Mouse (Mus musculus): ENCODE measurements around the gene Procr. TPM values are rescaled to one million over a fixed set of nuclear protein-coding genes. Genes with fewer than 3 reads are reported as not detected.
"Not testable (repeated sequence)": the region's sequence is repeated elsewhere in the genome, so short reads cannot be mapped to it uniquely, and the experiment has no call there.

Procr gene
- polyA plus RNA-seq, 1 experiment, result 3.9 TPM

- Histone ChIP-seq H3K4me3 (ENCODE audit: insufficient read depth, low read depth, low read length) (no peak overlapping the region), H3K4me1 (ENCODE audit: control insufficient read depth, insufficient read depth, low read length) (no peaks in the 10 kb centered on the region), H3K27me3 (replicated peaks; ENCODE audit: control insufficient read depth, insufficient read depth, low read length) (no peaks in the 10 kb centered on the region), H3K36me3 (ENCODE audit: control insufficient read depth, insufficient read depth, low read length) (no peaks in the 10 kb centered on the region), H3K27ac (ENCODE audit: insufficient read depth, low read depth, low read length) (no peak overlapping the region)
- DNase-seq, result peak; percentile 18
- 59% methylated on average over 5 of the region's 5 CpGs for WGBS
- TF ChIP-seq POLR2A (IDR thresholded peaks at IDR 0.05; ENCODE audit: low read depth, low read length), result no peak
- no peak for TF ChIP-seq CTCF (conservative IDR thresholded peaks at IDR 0.05; ENCODE audit: insufficient read depth, insufficient read length, low read depth, low read length)
These were observed 15.8 kb upstream of the Procr start for GRCm38 (mm10) chr2:155735080-155735479.

GRCm38 (mm10) chr2:155735766-155736165 is 15.2 kb upstream of the Procr start, which contains the start of gene Gm17581:
Gene Gm17581 (minus strand): TSS chr2:155735866.
- not testable (repeated sequence) for H3K27ac ChIP-seq (ENCODE audit: insufficient read depth, low read depth, low read length); H3K36me3 ChIP-seq (ENCODE audit: control insufficient read depth, insufficient read depth, low read length); DNase-seq; H3K27me3 ChIP-seq (replicated peaks; ENCODE audit: control insufficient read depth, insufficient read depth, low read length); H3K4me1 ChIP-seq (ENCODE audit: control insufficient read depth, insufficient read depth, low read length); H3K4me3 ChIP-seq (ENCODE audit: insufficient read depth, low read depth, low read length)
- WGBS, result 89% methylated on average over 5 of the region's 5 CpGs

GRCm38 (mm10) chr2:155736936-155737335 is 14.0 kb upstream of the Procr start:
- no peak for DNase-seq
- H3K27ac ChIP-seq (ENCODE audit: insufficient read depth, low read depth, low read length), result no peak overlapping the region
- WGBS, result 67% methylated on average over 6 of the region's 6 CpGs
- no peaks in the 10 kb centered on the region for H3K36me3 ChIP-seq (ENCODE audit: control insufficient read depth, insufficient read depth, low read length)
- no peaks in the 10 kb centered on the region for H3K27me3 ChIP-seq (replicated peaks; ENCODE audit: control insufficient read depth, insufficient read depth, low read length)
- TF ChIP-seq POLR2A (IDR thresholded peaks at IDR 0.05; ENCODE audit: low read depth, low read length), result no peak
- TF ChIP-seq CTCF (conservative IDR thresholded peaks at IDR 0.05; ENCODE audit: insufficient read depth, insufficient read length, low read depth, low read length), result no peak
- H3K4me3 ChIP-seq (ENCODE audit: insufficient read depth, low read depth, low read length), result no peak overlapping the region
- H3K4me1 ChIP-seq (ENCODE audit: control insufficient read depth, insufficient read depth, low read length), result no peaks in the 10 kb centered on the region

- Histone ChIP-seq H3K4me3 (ENCODE audit: insufficient read depth, low read depth, low read length) (no peak overlapping the region), H3K36me3 (ENCODE audit: control insufficient read depth, insufficient read depth, low read length) (no peaks in the 10 kb centered on the region), H3K27ac (ENCODE audit: insufficient read depth, low read depth, low read length) (no peak overlapping the region), H3K27me3 (replicated peaks; ENCODE audit: control insufficient read depth, insufficient read depth, low read length) (no peaks in the 10 kb centered on the region), H3K4me1 (ENCODE audit: control insufficient read depth, insufficient read depth, low read length) (no peaks in the 10 kb centered on the region)
- DNase-seq, result no peak
- WGBS, result 48% methylated on average over 9 of the region's 9 CpGs
- no peak for TF ChIP-seq CTCF (conservative IDR thresholded peaks at IDR 0.05; ENCODE audit: insufficient read depth, insufficient read length, low read depth, low read length)
- no peak for TF ChIP-seq POLR2A (IDR thresholded peaks at IDR 0.05; ENCODE audit: low read depth, low read length)
These were observed 13.1 kb upstream of the Procr start for GRCm38 (mm10) chr2:155737803-155738202.

- 64% methylated on average over 11 of the region's 11 CpGs for WGBS
- Histone ChIP-seq H3K4me1 (ENCODE audit: control insufficient read depth, insufficient read depth, low read length) (no peaks in the 10 kb centered on the region), H3K4me3 (ENCODE audit: insufficient read depth, low read depth, low read length) (no peak overlapping the region), H3K27ac (ENCODE audit: insufficient read depth, low read depth, low read length) (no peak overlapping the region), H3K36me3 (ENCODE audit: control insufficient read depth, insufficient read depth, low read length) (no peaks in the 10 kb centered on the region), H3K27me3 (replicated peaks; ENCODE audit: control insufficient read depth, insufficient read depth, low read length) (no peaks in the 10 kb centered on the region)
- no peak for DNase-seq
- TF ChIP-seq CTCF (conservative IDR thresholded peaks at IDR 0.05; ENCODE audit: insufficient read depth, insufficient read length, low read depth, low read length) (no peak), POLR2A (IDR thresholded peaks at IDR 0.05; ENCODE audit: low read depth, low read length) (no peak)
These were observed 8.7 kb upstream of the Procr start for GRCm38 (mm10) chr2:155742211-155742610.

- WGBS, result 50% methylated on average over 12 of the region's 12 CpGs
- no peak overlapping the region for H3K27ac ChIP-seq (ENCODE audit: insufficient read depth, low read depth, low read length)
- DNase-seq, result peak; percentile 78
These were observed 8.0 kb upstream of the Procr start for GRCm38 (mm10) chr2:155742931-155743337.

GRCm38 (mm10) chr2:155743351-155743750 is 7.6 kb upstream of the Procr start:
- WGBS, result 74% methylated on average over 9 of the region's 9 CpGs
- H3K27ac ChIP-seq (ENCODE audit: insufficient read depth, low read depth, low read length), result no peak overlapping the region
- DNase-seq, result peak; percentile 38
- no peak overlapping the region for H3K4me3 ChIP-seq (ENCODE audit: insufficient read depth, low read depth, low read length)
- H3K36me3 ChIP-seq (ENCODE audit: control insufficient read depth, insufficient read depth, low read length), result no peaks in the 10 kb centered on the region
- no peaks in the 10 kb centered on the region for H3K4me1 ChIP-seq (ENCODE audit: control insufficient read depth, insufficient read depth, low read length)
- TF ChIP-seq CTCF (conservative IDR thresholded peaks at IDR 0.05; ENCODE audit: insufficient read depth, insufficient read length, low read depth, low read length) (no peak), POLR2A (IDR thresholded peaks at IDR 0.05; ENCODE audit: low read depth, low read length) (no peak)
- H3K27me3 ChIP-seq (replicated peaks; ENCODE audit: control insufficient read depth, insufficient read depth, low read length), result no peaks in the 10 kb centered on the region

More at GRCm38 (mm10) chr2:155742931-155743337, 8.0 kb upstream of the Procr start:
- Histone ChIP-seq H3K4me1 (ENCODE audit: control insufficient read depth, insufficient read depth, low read length) (no peaks in the 10 kb centered on the region), H3K27me3 (replicated peaks; ENCODE audit: control insufficient read depth, insufficient read depth, low read length) (no peaks in the 10 kb centered on the region), H3K36me3 (ENCODE audit: control insufficient read depth, insufficient read depth, low read length) (no peaks in the 10 kb centered on the region), H3K4me3 (ENCODE audit: insufficient read depth, low read depth, low read length) (no peak overlapping the region)
- no peak for TF ChIP-seq CTCF (conservative IDR thresholded peaks at IDR 0.05; ENCODE audit: insufficient read depth, insufficient read length, low read depth, low read length)
- no peak for TF ChIP-seq POLR2A (IDR thresholded peaks at IDR 0.05; ENCODE audit: low read depth, low read length)

GRCm38 (mm10) chr2:155745487-155745886 is 5.4 kb upstream of the Procr start:
- WGBS, result 64% methylated on average over 3 of the region's 3 CpGs
- Histone ChIP-seq H3K4me1 (ENCODE audit: control insufficient read depth, insufficient read depth, low read length) (no peaks in the 10 kb centered on the region), H3K4me3 (ENCODE audit: insufficient read depth, low read depth, low read length) (no peak overlapping the region), H3K27ac (ENCODE audit: insufficient read depth, low read depth, low read length) (no peak overlapping the region), H3K27me3 (replicated peaks; ENCODE audit: control insufficient read depth, insufficient read depth, low read length) (no peaks in the 10 kb centered on the region), H3K36me3 (ENCODE audit: control insufficient read depth, insufficient read depth, low read length) (no peaks in the 10 kb centered on the region)
- TF ChIP-seq POLR2A (IDR thresholded peaks at IDR 0.05; ENCODE audit: low read depth, low read length), result no peak
- DNase-seq, result no peak

All from kidney, adult 2 months (tissue).